Mouse (Mus musculus): ENCODE results near the gene Vps11. TPM values are rescaled to one million over a fixed set of nuclear protein-coding genes. Genes with fewer than 3 reads are reported as not detected.

Gene Vps11
- polyA plus RNA-seq, 1 experiment, result 40.8 TPM

GRCm38 (mm10) chr9:44391466-44391865 is 30.0 kb upstream of the Vps11 start:
- no peak overlapping the region for H3K27ac ChIP-seq (ENCODE audit: control insufficient read depth, insufficient read depth, low read length)
- TF ChIP-seq CTCF (IDR thresholded peaks at IDR 0.05; ENCODE audit: borderline replicate concordance, control insufficient read depth, extremely low read depth, insufficient read depth, low read length, poor library complexity), result peak; percentile 54; the same call in 1 of the 2 replicates
- TF ChIP-seq POLR2A (IDR thresholded peaks at IDR 0.05; ENCODE audit: control insufficient read depth, extremely low read depth, insufficient read depth, low read length, poor library complexity), result no peak
- H3K27me3 ChIP-seq (ENCODE audit: control insufficient read depth, insufficient read depth, low read length), result no peaks in the 10 kb centered on the region
- no peak overlapping the region for H3K4me3 ChIP-seq (ENCODE audit: control insufficient read depth, insufficient read depth, low read length)
- WGBS, result 38% methylated on average over 4 of the region's 4 CpGs
- DNase-seq, result peak; percentile 71
- peaks cover 31% of the 10 kb centered on the region for H3K36me3 ChIP-seq (ENCODE audit: control insufficient read depth, insufficient read depth, low read length)
- no peaks in the 10 kb centered on the region for H3K4me1 ChIP-seq (replicated peaks; ENCODE audit: control insufficient read depth, insufficient read depth, low read length)

- peaks cover 53% of the 10 kb centered on the region for H3K36me3 ChIP-seq (ENCODE audit: control insufficient read depth, insufficient read depth, low read length)
- H3K27ac ChIP-seq (ENCODE audit: control insufficient read depth, insufficient read depth, low read length), result no peak overlapping the region
- 59% methylated on average over 8 of the region's 8 CpGs for WGBS
- peak; percentile 76; the same call in 1 of the 2 replicates for TF ChIP-seq CTCF (IDR thresholded peaks at IDR 0.05; ENCODE audit: borderline replicate concordance, control insufficient read depth, extremely low read depth, insufficient read depth, low read length, poor library complexity)
- no peak for TF ChIP-seq POLR2A (IDR thresholded peaks at IDR 0.05; ENCODE audit: control insufficient read depth, extremely low read depth, insufficient read depth, low read length, poor library complexity)
- H3K4me3 ChIP-seq (ENCODE audit: control insufficient read depth, insufficient read depth, low read length), result no peak overlapping the region
- H3K27me3 ChIP-seq (ENCODE audit: control insufficient read depth, insufficient read depth, low read length), result no peaks in the 10 kb centered on the region
- H3K4me1 ChIP-seq (replicated peaks; ENCODE audit: control insufficient read depth, insufficient read depth, low read length), result no peaks in the 10 kb centered on the region
- DNase-seq, result peak; percentile 64
Observed at GRCm38 (mm10) chr9:44389273-44389672, 27.8 kb upstream of the Vps11 start.

GRCm38 (mm10) chr9:44387221-44387620 is 25.8 kb upstream of the Vps11 start:
- TF ChIP-seq CTCF (IDR thresholded peaks at IDR 0.05; ENCODE audit: borderline replicate concordance, control insufficient read depth, extremely low read depth, insufficient read depth, low read length, poor library complexity), result no peak
- TF ChIP-seq POLR2A (IDR thresholded peaks at IDR 0.05; ENCODE audit: control insufficient read depth, extremely low read depth, insufficient read depth, low read length, poor library complexity), result no peak
- Histone ChIP-seq H3K27me3 (ENCODE audit: control insufficient read depth, insufficient read depth, low read length) (no peaks in the 10 kb centered on the region), H3K36me3 (ENCODE audit: control insufficient read depth, insufficient read depth, low read length) (peaks cover 64% of the 10 kb centered on the region), H3K27ac (ENCODE audit: control insufficient read depth, insufficient read depth, low read length) (no peak overlapping the region), H3K4me1 (replicated peaks; ENCODE audit: control insufficient read depth, insufficient read depth, low read length) (no peaks in the 10 kb centered on the region), H3K4me3 (ENCODE audit: control insufficient read depth, insufficient read depth, low read length) (no peak overlapping the region)
- no peak for DNase-seq
- 88% methylated on average over 3 of the region's 3 CpGs for WGBS

- H3K36me3 ChIP-seq (ENCODE audit: control insufficient read depth, insufficient read depth, low read length), result peaks cover 57% of the 10 kb centered on the region
- 97% methylated on average over 13 of the region's 13 CpGs for WGBS
- TF ChIP-seq CTCF (IDR thresholded peaks at IDR 0.05; ENCODE audit: borderline replicate concordance, control insufficient read depth, extremely low read depth, insufficient read depth, low read length, poor library complexity) (no peak), POLR2A (IDR thresholded peaks at IDR 0.05; ENCODE audit: control insufficient read depth, extremely low read depth, insufficient read depth, low read length, poor library complexity) (no peak)
- H3K4me3 ChIP-seq (ENCODE audit: control insufficient read depth, insufficient read depth, low read length), result no peak overlapping the region
- no peaks in the 10 kb centered on the region for H3K27me3 ChIP-seq (ENCODE audit: control insufficient read depth, insufficient read depth, low read length)
- DNase-seq, result no peak
- H3K27ac ChIP-seq (ENCODE audit: control insufficient read depth, insufficient read depth, low read length), result no peak overlapping the region
- H3K4me1 ChIP-seq (replicated peaks; ENCODE audit: control insufficient read depth, insufficient read depth, low read length), result peaks cover 10% of the 10 kb centered on the region
Observed at GRCm38 (mm10) chr9:44384596-44384995, 23.1 kb upstream of the Vps11 start.

GRCm38 (mm10) chr9:44379862-44380261 is 18.4 kb upstream of the Vps11 start:
- Histone ChIP-seq H3K27me3 (ENCODE audit: control insufficient read depth, insufficient read depth, low read length) (no peaks in the 10 kb centered on the region), H3K27ac (ENCODE audit: control insufficient read depth, insufficient read depth, low read length) (no peak overlapping the region), H3K36me3 (ENCODE audit: control insufficient read depth, insufficient read depth, low read length) (peaks cover 17% of the 10 kb centered on the region), H3K4me1 (replicated peaks; ENCODE audit: control insufficient read depth, insufficient read depth, low read length) (peaks cover 12% of the 10 kb centered on the region), H3K4me3 (ENCODE audit: control insufficient read depth, insufficient read depth, low read length) (peak overlapping the region; percentile 66)
- TF ChIP-seq CTCF (IDR thresholded peaks at IDR 0.05; ENCODE audit: borderline replicate concordance, control insufficient read depth, extremely low read depth, insufficient read depth, low read length, poor library complexity), result 0 out of 2 replicates have a peak, but pooled peaks have one; percentile 25
- no peak for TF ChIP-seq POLR2A (IDR thresholded peaks at IDR 0.05; ENCODE audit: control insufficient read depth, extremely low read depth, insufficient read depth, low read length, poor library complexity)
- WGBS, result 5% methylated on average over 15 of the region's 15 CpGs
- DNase-seq, result no peak

- H3K27me3 ChIP-seq (ENCODE audit: control insufficient read depth, insufficient read depth, low read length), result no peaks in the 10 kb centered on the region
- peaks cover 11% of the 10 kb centered on the region for H3K36me3 ChIP-seq (ENCODE audit: control insufficient read depth, insufficient read depth, low read length)
- peak; percentile 99 for DNase-seq
- H3K27ac ChIP-seq (ENCODE audit: control insufficient read depth, insufficient read depth, low read length), result peak within 1 kb of the TSS; percentile 33
- peak within 1 kb of the TSS; percentile 66 for H3K4me3 ChIP-seq (ENCODE audit: control insufficient read depth, insufficient read depth, low read length)
- TF ChIP-seq POLR2A (IDR thresholded peaks at IDR 0.05; ENCODE audit: control insufficient read depth, extremely low read depth, insufficient read depth, low read length, poor library complexity) (peak; percentile 88), CTCF (IDR thresholded peaks at IDR 0.05; ENCODE audit: borderline replicate concordance, control insufficient read depth, extremely low read depth, insufficient read depth, low read length, poor library complexity) (peak; percentile 56; the same call in 1 of the 2 replicates)
- peaks cover 12% of the 10 kb centered on the region for H3K4me1 ChIP-seq (replicated peaks; ENCODE audit: control insufficient read depth, insufficient read depth, low read length)
- WGBS, result under 1% methylated on average over 83 of the region's 83 CpGs
Observed at GRCm38 (mm10) chr9:44379054-44379834, 17.8 kb upstream of the Vps11 start, which contains the start of gene Hyou1. TSS of gene Hyou1 (plus strand) at chr9:44379490.

All from thymus, adult 2 months (tissue).